Mouse (Mus musculus) heart, postnatal 0 days (tissue): ENCODE measurements at regions not wholly inside any gene's neighbourhood (a gene's known extent, or its start where the extent isn't known, plus 50 kb on each side); places are given as distances from the start of the nearest gene placed in this dataset.

Experiments used
- CTCF ChIP-seq: IDR thresholded peaks from 2 replicates; pipeline ENCODE4 v1.5.1; 2016; ENCODE audit warnings: antibody characterized with exemption, control low read depth, low read depth
- EP300 ChIP-seq: IDR thresholded peaks from 2 replicates; pipeline ENCODE4 v1.6.1; 2016; ENCODE audit warnings: antibody characterized with exemption, low read depth

GRCm38 (mm10) chr8:113978946-113979345, 130.4 kb upstream of the Adamts18 start:
- TF ChIP-seq CTCF (no peak), EP300 (no peak)
